Mouse (Mus musculus): ENCODE results near the gene Ttll8. TPM values are rescaled to one million over a fixed set of nuclear protein-coding genes. Genes with fewer than 3 reads are reported as not detected.

Gene Ttll8
- polyA plus RNA-seq, 1 experiment from 2014 or later = not detected

- Histone ChIP-seq H3K9me3 (replicated peaks; ENCODE audit: control insufficient read depth, low read length) (no peaks in the 10 kb centered on the region), H3K4me3 (ENCODE audit: low read depth, low read length) (no peak overlapping the region), H3K27ac (ENCODE audit: low read length) (no peak overlapping the region), H3K36me3 (ENCODE audit: control insufficient read depth, insufficient read depth) (no peaks in the 10 kb centered on the region), H3K4me2 (ENCODE audit: low read depth, low read length) (no peak overlapping the region), H3K27me3 (ENCODE audit: control insufficient read depth, insufficient read depth, low read depth, low read length) (peaks cover 9% of the 10 kb centered on the region), H3K4me1 (ENCODE audit: control insufficient read depth, low read depth, low read length) (peaks cover 3% of the 10 kb centered on the region), H3K9ac (ENCODE audit: low read depth, low read length) (no peak overlapping the region)
- ATAC-seq (ENCODE audit: low read depth) = no peak
- 67% methylated on average over 3 of the region's 3 CpGs for WGBS (ENCODE audit: insufficient replicate concordance)
Observed at GRCm38 (mm10) chr15:88841580-88842299, 112.5 kb downstream of the Ttll8 start.

- Histone ChIP-seq H3K27ac (ENCODE audit: low read length) (no peak overlapping the region), H3K27me3 (ENCODE audit: control insufficient read depth, insufficient read depth, low read depth, low read length) (peaks cover 9% of the 10 kb centered on the region), H3K36me3 (ENCODE audit: control insufficient read depth, insufficient read depth) (no peaks in the 10 kb centered on the region), H3K4me3 (ENCODE audit: low read depth, low read length) (no peak overlapping the region), H3K9ac (ENCODE audit: low read depth, low read length) (no peak overlapping the region), H3K4me2 (ENCODE audit: low read depth, low read length) (no peak overlapping the region), H3K4me1 (ENCODE audit: control insufficient read depth, low read depth, low read length) (peaks cover 3% of the 10 kb centered on the region), H3K9me3 (replicated peaks; ENCODE audit: control insufficient read depth, low read length) (no peaks in the 10 kb centered on the region)
- ATAC-seq (ENCODE audit: low read depth) = no peak
- 72% methylated on average over 2 of the region's 2 CpGs for WGBS (ENCODE audit: insufficient replicate concordance)
Observed at GRCm38 (mm10) chr15:88841160-88841559, 113.1 kb downstream of the Ttll8 start.

Other genes starting within 250 kb of the Ttll8 start
- gene Brd1, start 220.2 kb downstream of the Ttll8 start, polyA plus RNA-seq (2015; fragmentation: Nextera tagmentation; extraction: Ambion mirVana) = 6.1 and 7.0 TPM in 2 replicates
- 10.0 and 10.2 TPM in 2 replicates for gene Zbed4, start 202.8 kb downstream of the Ttll8 start, polyA plus RNA-seq (2015; fragmentation: Nextera tagmentation; extraction: Ambion mirVana)
- gene Alg12, start 135.1 kb downstream of the Ttll8 start, polyA plus RNA-seq (2015; fragmentation: Nextera tagmentation; extraction: Ambion mirVana) = 5.5 and 6.0 TPM in 2 replicates
- 39.7 TPM in 2 replicates for gene Creld2, start 134.8 kb downstream of the Ttll8 start, polyA plus RNA-seq (2015; fragmentation: Nextera tagmentation; extraction: Ambion mirVana)
- 23.9 and 33.8 TPM in 2 replicates for gene Pim3, start 92.2 kb downstream of the Ttll8 start, polyA plus RNA-seq (2015; fragmentation: Nextera tagmentation; extraction: Ambion mirVana)
- 0.02 TPM in 1 of 2 replicates, not detected in the other for gene Mlc1, start 24.6 kb upstream of the Ttll8 start, polyA plus RNA-seq (2015; fragmentation: Nextera tagmentation; extraction: Ambion mirVana)
- gene Mov10l1, start 28.5 kb upstream of the Ttll8 start, polyA plus RNA-seq (2015; fragmentation: Nextera tagmentation; extraction: Ambion mirVana) = not detected in 2 replicates
- not detected in 2 replicates for gene Panx2, start 105.3 kb upstream of the Ttll8 start, polyA plus RNA-seq (2015; fragmentation: Nextera tagmentation; extraction: Ambion mirVana)
- gene Trabd, start 120.7 kb upstream of the Ttll8 start, polyA plus RNA-seq (2015; fragmentation: Nextera tagmentation; extraction: Ambion mirVana) = 19.6 and 21.4 TPM in 2 replicates
- 7.8 and 9.1 TPM in 2 replicates for gene Selenoo, start 134.7 kb upstream of the Ttll8 start, polyA plus RNA-seq (2015; fragmentation: Nextera tagmentation; extraction: Ambion mirVana)
- gene Tubgcp6, start 168.7 kb upstream of the Ttll8 start, polyA plus RNA-seq (2015; fragmentation: Nextera tagmentation; extraction: Ambion mirVana) = 5.8 and 6.3 TPM in 2 replicates
- 8.2 and 9.7 TPM in 2 replicates for gene Hdac10, start 174.3 kb upstream of the Ttll8 start, polyA plus RNA-seq (2015; fragmentation: Nextera tagmentation; extraction: Ambion mirVana)
- gene Mapk12, start 186.3 kb upstream of the Ttll8 start, polyA plus RNA-seq (2015; fragmentation: Nextera tagmentation; extraction: Ambion mirVana) = 1.1 and 1.9 TPM in 2 replicates
- gene Mapk11, start 195.2 kb upstream of the Ttll8 start, polyA plus RNA-seq (2015; fragmentation: Nextera tagmentation; extraction: Ambion mirVana) = 0.83 and 0.97 TPM in 2 replicates
- gene Plxnb2, start 226.4 kb upstream of the Ttll8 start, polyA plus RNA-seq (2015; fragmentation: Nextera tagmentation; extraction: Ambion mirVana) = 26.2 and 31.9 TPM in 2 replicates
- 2.7 and 3.8 TPM in 2 replicates for gene Dennd6b, start 242.1 kb upstream of the Ttll8 start, polyA plus RNA-seq (2015; fragmentation: Nextera tagmentation; extraction: Ambion mirVana)